Mouse (Mus musculus) fibroblast of lung, adult 2 months (primary cell): ENCODE data around the gene Mesd.
"Not testable (repeated sequence)": the region's sequence is repeated elsewhere in the genome, so short reads cannot be mapped to it uniquely, and the experiment has no call there.

Source experiments
- DNase-seq: peaks from one replicate; pipeline ENCODE4 v3.0.0-alpha.2; 2011; ENCODE audit warnings: low read depth

Mesd gene

GRCm38 (mm10) chr7:83878676-83879448 lies 5.4 kb upstream of the Mesd start:
- no peak for DNase-seq

DNA sequence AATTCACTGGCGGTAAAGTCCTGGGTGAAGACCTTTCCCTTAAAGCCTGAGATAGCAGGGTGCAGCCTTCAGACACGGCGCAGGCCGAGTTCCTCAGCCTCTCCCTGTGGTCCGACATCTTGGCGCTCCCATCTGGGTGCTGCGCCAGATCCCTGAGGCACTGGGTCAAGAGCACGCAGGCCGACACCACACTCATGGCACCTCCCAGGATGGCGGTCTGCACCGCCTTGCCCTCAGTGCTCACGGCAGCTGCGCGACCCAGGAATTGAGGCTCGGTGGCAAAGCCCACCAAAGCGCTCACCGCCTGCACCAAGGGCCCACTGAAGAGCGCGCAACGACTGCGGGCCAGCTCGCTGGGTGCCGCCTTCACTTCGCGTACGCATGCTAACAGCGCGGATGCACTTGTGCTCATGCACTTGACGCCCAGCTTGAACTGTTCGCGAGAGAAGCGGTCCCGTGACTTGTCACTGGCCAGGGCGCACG lies 2.1 kb upstream of the Mesd start:
- DNase-seq = no peak

- no peak for DNase-seq
These were observed 1.5 kb upstream of the Mesd start for GRCm38 (mm10) chr7:83882633-83883275.

DNA sequence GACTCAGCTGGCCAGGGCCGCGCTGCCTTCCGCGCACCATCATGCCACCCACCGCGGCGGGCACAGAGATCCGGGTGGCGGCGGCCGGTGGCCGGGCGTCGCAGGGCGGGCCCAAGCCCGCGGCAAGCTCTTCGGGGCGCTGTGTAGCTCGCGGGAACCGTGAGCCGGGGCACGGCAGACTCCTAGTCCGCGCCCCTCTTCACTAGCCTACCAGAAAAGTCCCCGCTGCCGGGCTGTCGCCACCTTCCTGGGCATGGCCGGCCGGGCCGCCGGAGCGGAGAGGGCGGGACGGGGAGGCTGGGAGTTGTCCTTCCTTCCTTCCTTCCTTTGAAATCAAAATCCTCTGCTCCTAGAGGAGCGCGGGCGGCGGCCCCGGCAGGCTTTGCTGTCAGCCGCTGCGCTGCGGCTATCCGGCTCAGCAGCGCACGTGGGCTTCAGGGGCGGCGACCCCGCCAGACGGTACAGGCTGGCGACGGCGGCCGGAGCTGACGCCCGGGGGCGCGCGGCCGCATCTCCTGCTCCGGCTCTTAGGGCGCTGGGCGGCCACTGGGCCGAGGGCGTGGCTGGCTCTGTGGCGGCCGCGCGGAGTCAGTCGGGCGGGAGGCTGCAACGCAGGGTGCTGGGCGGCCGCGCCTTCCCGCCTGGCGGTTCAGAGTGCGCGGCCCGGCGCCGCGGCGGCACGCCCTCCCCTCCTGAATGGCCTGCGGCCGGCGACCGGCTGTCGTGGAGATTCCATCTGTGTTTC lies 818 bp upstream of the Mesd start:
- no peak for DNase-seq

DNA sequence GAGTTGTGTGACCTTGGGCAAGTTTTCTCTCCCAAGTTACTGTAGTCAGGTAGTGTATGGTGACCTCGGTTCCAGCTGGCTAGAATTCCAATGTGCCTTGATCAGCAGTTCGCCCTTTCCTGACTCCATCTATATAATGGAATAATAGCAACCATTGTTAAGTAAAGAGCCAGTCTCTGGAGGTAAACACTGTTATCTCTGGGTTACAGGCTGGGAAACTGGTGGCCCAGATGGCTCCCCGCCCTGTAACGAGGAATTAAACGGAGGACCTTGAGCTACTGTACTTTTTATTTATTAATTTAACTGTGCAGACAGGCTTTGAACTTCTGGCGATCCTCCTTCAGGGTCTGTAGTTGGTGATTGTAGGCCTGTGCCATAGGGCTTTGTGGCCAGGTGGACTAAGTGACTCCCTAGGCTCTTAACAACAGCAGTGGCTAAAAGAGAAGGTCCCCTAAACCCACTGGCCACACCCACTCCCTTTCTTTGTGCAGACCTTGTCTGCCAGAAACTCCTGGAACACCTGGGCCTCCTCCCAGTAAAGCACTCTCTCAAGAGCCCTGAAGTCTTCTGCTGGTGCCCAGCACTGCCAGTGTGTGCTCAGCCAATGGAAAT lies 761 bp downstream of the Mesd start:
- no peak for DNase-seq

- no peak for DNase-seq
These were observed 1.6 kb downstream of the Mesd start for GRCm38 (mm10) chr7:83885835-83886234.

- DNase-seq = no peak
These were observed 2.3 kb downstream of the Mesd start for GRCm38 (mm10) chr7:83886366-83887129.

- DNase-seq = peak; percentile 86
These were observed 5.1 kb downstream of the Mesd start for GRCm38 (mm10) chr7:83889383-83889782.

DNA sequence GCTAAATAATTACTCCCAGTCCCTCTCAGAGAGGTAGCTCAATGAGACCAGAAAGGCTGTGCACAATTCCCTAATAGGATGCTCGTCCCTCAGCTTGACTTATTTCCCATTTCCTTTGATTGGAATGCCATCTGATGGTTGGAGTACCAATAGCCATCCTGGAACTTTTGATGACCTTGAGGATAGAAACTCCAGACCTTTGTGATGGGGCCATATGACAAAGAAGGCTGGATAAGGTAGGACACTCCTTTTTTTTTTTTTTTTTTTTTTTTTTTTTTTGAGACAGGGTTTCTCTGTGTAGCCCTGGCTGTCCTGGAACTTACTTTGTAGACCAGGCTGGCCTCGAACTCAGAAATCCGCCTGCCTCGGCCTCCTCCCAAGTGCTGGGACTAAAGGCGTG lies 5.7 kb downstream of the Mesd start:
- not testable (repeated sequence) for DNase-seq

- peak; percentile 99 for DNase-seq
These were observed 7.4 kb downstream of the Mesd start for GRCm38 (mm10) chr7:83891433-83892332.

DNA sequence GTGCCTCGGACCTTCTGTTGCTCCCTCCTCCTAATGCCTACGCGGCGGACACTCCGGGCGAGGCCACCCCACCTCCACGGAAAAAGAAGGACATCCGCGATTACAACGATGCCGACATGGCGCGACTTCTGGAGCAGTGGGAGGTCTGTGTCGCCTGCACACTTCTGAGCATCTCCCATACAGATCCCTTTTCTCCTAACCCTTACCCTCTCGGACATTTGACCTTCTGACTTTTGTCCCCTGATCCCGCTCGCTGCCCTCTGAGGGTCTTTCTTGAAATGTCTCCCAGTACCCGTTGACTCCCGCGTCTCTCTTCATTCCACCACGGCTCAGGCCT lies 8.0 kb downstream of the Mesd start:
- no peak for DNase-seq

GRCm38 (mm10) chr7:83894348-83894747 lies 10.1 kb downstream of the Mesd start:
- no peak for DNase-seq

DNA sequence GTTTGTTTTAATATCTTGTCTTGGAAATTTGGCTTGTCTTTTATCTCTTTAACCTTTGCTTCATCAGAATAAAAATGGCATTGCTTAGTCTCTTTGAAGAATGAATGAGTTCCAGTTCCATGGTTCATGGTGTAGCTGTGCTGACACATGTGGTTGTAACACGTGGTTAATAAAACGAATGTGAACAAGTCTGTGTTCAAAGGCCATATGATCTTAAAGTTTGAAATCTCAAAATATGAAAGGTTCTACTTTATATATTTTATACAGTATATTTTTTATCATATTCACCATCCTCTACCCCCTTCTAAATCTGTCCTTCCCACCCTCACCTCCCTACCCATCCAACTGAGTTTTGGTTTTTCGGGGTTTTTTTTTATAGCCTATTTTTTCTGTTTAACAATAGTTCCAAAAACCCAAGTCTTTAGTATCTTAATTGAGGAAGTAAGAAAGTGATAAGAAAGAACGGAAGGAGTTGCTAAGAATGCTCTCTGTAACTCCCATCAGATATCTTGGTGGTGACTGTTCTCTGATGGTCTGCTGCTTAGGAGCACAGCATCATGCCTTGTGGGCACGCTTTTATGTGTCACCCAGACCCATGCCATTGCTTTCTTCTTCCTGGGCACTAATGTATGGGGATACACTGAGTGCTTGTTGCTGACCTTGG lies 11.9 kb downstream of the Mesd start:
- no peak for DNase-seq

DNA sequence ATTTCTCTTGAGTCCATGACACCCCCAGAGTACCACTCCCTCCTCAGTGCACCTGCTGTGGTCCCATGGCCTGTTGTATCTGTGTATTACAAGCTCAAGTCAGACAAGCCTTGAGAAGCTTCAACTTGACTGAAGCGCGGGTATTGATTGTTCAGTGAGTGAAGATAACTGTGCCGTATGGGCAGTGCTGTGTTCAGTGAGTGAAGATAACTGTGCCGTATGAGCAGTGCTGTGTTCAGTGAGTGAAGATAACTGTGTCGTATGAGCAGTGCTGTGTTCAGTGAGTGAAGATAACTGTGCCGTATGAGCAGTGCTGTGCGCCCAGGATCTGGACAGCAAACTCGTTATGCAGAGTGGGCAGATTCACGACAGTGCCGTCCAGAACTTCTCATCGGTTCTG lies 14.0 kb downstream of the Mesd start:
- no peak for DNase-seq

- DNase-seq = no peak
These were observed 16.3 kb downstream of the Mesd start for GRCm38 (mm10) chr7:83900519-83900918.

DNA sequence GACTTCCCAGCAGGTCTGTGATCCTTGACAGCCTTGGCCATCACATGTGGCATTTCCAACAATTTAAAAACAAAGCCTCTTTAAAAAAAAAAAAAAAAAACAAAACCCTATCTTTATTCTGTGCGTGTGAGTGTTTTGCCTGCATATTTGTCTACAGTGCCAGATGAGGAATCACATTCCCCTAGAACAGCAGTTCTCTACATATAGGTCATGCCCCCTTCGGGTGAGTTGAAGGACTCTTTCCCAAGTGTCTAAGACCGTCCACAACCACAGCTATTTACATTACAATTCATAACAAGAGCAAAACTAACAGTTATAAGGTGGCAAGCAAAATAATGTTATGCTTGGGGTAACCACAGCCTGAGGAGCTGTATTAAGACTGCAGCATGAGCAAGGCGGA lies 17.2 kb downstream of the Mesd start:
- no peak for DNase-seq

GRCm38 (mm10) chr7:83902296-83903145 lies 18.3 kb downstream of the Mesd start:
- DNase-seq = no peak

GRCm38 (mm10) chr7:83904831-83905230 lies 20.6 kb downstream of the Mesd start:
- no peak for DNase-seq

- DNase-seq = no peak
These were observed 27.6 kb downstream of the Mesd start for GRCm38 (mm10) chr7:83911909-83912308.
